Comparison of ENCODE assay signal across 9 mouse cellular contexts in genomic region chr2:165160466-165160865, GRCm38 (mm10).
A peak's percentile ranks its signal among the peaks of the same experiment; 100 is the strongest.
DNase-seq lines count a peak whose midpoint lies in the region; ATAC-seq and TF ChIP-seq lines count a peak whose summit lies in the region.
"Had no signal": no experiment of that assay in that cellular context is flagged by ENCODE, and none has a peak within 500 bp of the region (broad histone marks: within the 10 kb centered on the region; RNA-seq: fewer than 3 reads in every experiment).

No protein-coding gene starts in this region.

- no peaks in the 10 kb centered on the region for H3K9me3 ChIP-seq in forebrain, embryonic 13.5 days (replicated peaks)
- no peaks in the 10 kb centered on the region for H3K9me3 ChIP-seq in midbrain, embryonic 13.5 days
- H3K9me3 ChIP-seq: embryonic facial prominence, embryonic 12.5 days had no signal

- H3K4me1 ChIP-seq in forebrain, embryonic 13.5 days, result peaks cover 48% of the 10 kb centered on the region
- peaks cover 62% of the 10 kb centered on the region for H3K4me1 ChIP-seq in midbrain, embryonic 13.5 days (replicated peaks)
- H3K4me1 ChIP-seq: embryonic facial prominence, embryonic 12.5 days had no signal

- no peaks in the 10 kb centered on the region for H3K36me3 ChIP-seq in forebrain, embryonic 13.5 days (ENCODE audit: poor library complexity, severe bottlenecking)
- H3K36me3 ChIP-seq in midbrain, embryonic 13.5 days, result no peaks in the 10 kb centered on the region
- H3K36me3 ChIP-seq: embryonic facial prominence, embryonic 12.5 days had no signal

- H3K4me2 ChIP-seq in forebrain, embryonic 13.5 days, result no peak overlapping the region
- no peak overlapping the region for H3K4me2 ChIP-seq in midbrain, embryonic 13.5 days (replicated peaks)
- H3K4me2 ChIP-seq: embryonic facial prominence, embryonic 12.5 days had no signal

- 20% methylated on average over 5 of the region's 5 CpGs for WGBS in forebrain, embryonic 13.5 days
- WGBS in midbrain, embryonic 13.5 days, result 23% methylated on average over 5 of the region's 5 CpGs

- no peak for TF ChIP-seq CTCF in gastrocnemius, adult 2 months (IDR thresholded peaks at IDR 0.05)

- H3K4me3 ChIP-seq in gastrocnemius, adult 2 months, result no peak overlapping the region
- H3K4me3 ChIP-seq in forebrain, embryonic 13.5 days, result no peak overlapping the region
- no peak overlapping the region for H3K4me3 ChIP-seq in midbrain, embryonic 13.5 days (replicated peaks)
- H3K4me3 ChIP-seq: embryonic facial prominence, embryonic 12.5 days had no signal

- peak; percentile 62 for DNase-seq in gastrocnemius, adult 2 months
- DNase-seq in gastrocnemius, postnatal 25 days, result no peak
- DNase-seq in thymus, postnatal 4 days, result peak; percentile 58
- no peak for DNase-seq in thymus, adult 18-20 months
- peak; percentile 55 to 75 for DNase-seq in kidney, postnatal 25 days
- DNase-seq in yolk sac, embryonic 10.5 days (ENCODE audit: low spot score), result peak; percentile 42

- H3K27ac ChIP-seq in gastrocnemius, adult 2 months, result no peak overlapping the region
- H3K27ac ChIP-seq in forebrain, embryonic 13.5 days, result no peak overlapping the region
- H3K27ac ChIP-seq in midbrain, embryonic 13.5 days, result no peak overlapping the region
- H3K27ac ChIP-seq: embryonic facial prominence, embryonic 12.5 days had no signal

- intact Hi-C loops in gastrocnemius, adult 2 months (cut with DNase I), result no loop called here

- H3K9ac ChIP-seq in forebrain, embryonic 13.5 days, result no peak overlapping the region
- H3K9ac ChIP-seq in midbrain, embryonic 13.5 days (replicated peaks), result no peak overlapping the region
- H3K9ac ChIP-seq: embryonic facial prominence, embryonic 12.5 days had no signal

- ATAC-seq in forebrain, embryonic 13.5 days, result no peak
- ATAC-seq in midbrain, embryonic 13.5 days, result no peak

- peaks cover 3% of the 10 kb centered on the region; the same call in 1 of the 2 replicates for H3K27me3 ChIP-seq in forebrain, embryonic 13.5 days
- H3K27me3 ChIP-seq in midbrain, embryonic 13.5 days, result peaks cover 15% of the 10 kb centered on the region; the same call in 1 of the 2 replicates

Comparison
In these comparisons a context has a peak if more than half of its experiments do, and no peak if none do; other contexts are left out.
1. DNase-seq: peak in gastrocnemius, adult 2 months (single experiment), thymus, postnatal 4 days (single experiment), kidney, postnatal 25 days (2 of 2) and yolk sac, embryonic 10.5 days (single experiment); none in gastrocnemius, postnatal 25 days (single experiment) and thymus, adult 18-20 months (0 of 2).